Mouse (Mus musculus): ENCODE results near the gene Ttyh2.

DNA sequence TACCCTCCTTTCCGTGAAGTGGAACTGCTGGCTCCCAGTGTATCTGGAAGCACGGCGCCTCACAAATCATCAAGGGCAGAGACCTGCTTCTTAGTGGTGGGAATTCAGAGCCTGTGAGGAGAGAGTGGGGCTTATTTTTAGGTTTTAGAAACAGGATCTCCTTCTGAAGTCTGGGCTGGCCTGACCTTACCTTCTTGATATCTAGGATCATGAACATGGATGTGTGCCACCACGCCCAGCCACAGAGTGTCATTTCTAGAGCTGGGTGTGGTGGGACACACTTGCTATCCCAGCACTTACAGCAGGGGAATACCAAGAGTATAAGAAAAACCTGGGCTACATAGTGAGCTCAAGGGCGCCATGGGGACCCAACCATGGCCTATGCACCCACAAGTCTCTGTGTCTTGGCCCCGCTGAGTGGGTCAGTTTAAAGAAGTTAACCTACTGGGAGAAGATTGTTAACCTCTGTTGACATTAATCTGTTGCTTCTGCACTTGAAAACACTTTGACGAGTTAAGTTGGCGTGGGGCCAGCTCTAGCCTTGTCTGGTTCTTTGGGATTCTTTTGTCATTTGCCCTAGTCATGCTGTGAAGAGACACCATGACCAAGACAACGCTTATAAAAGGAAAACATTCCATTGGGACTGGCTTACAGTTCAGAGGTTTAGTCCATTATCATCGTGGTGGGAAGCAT, 7.9 kb downstream of the Ttyh2 start:
- TF ChIP-seq CTCF (IDR thresholded peaks at IDR 0.05; ENCODE audit: control insufficient read depth, insufficient read depth, low read length) = no peak
- TF ChIP-seq POLR2A (IDR thresholded peaks at IDR 0.05; ENCODE audit: borderline replicate concordance, control insufficient read depth, low read depth, low read length) = no peak

Measured in bone marrow, adult 2 months (tissue).